Mouse (Mus musculus): Measurements from ENCODE around the gene Sprn.

DNA sequence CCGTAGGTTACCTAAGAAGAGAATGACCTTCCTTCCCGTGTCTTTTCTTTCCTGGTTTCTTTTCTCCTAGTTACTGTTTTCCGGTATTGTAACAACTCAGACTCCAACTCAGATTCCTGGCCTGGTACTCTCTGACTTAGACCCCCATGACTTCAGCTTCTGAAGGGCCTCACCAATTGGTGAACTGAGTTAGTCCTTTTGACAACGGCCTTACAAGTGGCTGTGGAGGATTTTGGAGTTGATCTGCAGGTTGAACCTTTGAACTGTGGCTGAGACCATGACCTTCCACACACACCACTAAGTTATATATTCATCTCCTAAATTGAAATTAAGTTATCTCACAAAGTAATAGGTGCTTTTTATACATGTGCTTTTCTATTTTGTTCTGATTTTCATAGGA lies 29.5 kb upstream of the Sprn start:
- TF ChIP-seq CTCF (IDR thresholded peaks at IDR 0.05; ENCODE audit: extremely low read depth, insufficient read depth, insufficient read length, insufficient replicate concordance) (no peak), POLR2A (IDR thresholded peaks at IDR 0.05; ENCODE audit: low read depth, low read length) (no peak)

All from spleen, adult 2 months (tissue).